Mouse (Mus musculus): ENCODE measurements around the gene Snx14.
"Not testable (repeated sequence)": the region's sequence is repeated elsewhere in the genome, so short reads cannot be mapped to it uniquely, and the experiment has no call there.

Gene Snx14

GRCm38 (mm10) chr9:88438555-88439237 lies at the start of gene Snx14:
Gene Snx14, minus strand, starts transcription at chr9:88438958.
- DNase-seq (ENCODE audit: low spot score), result peak; percentile 93

DNA sequence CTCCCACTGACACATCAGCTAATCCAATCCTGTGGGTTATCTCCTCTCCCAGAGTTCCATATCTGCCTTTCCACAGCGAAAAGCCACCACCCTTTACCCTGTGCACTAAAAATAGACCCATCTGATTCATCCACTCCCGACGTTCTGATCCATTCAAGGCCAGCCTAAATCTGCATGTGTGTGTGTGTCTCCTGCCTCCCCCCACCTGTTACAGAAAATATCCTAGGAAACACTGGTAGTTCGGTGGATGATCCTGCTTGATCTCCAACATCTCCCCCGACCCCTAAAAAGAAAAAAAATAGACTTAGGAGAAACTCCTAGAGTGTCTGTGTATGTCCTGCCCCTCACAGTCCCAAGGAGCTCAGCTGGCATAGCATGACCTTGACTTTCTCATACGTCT lies 45.8 kb upstream of the Snx14 start:
- no peak for DNase-seq (ENCODE audit: low spot score)

GRCm38 (mm10) chr9:88482829-88483396 lies 44.2 kb upstream of the Snx14 start:
- DNase-seq (ENCODE audit: low spot score), result peak; percentile 77

DNA sequence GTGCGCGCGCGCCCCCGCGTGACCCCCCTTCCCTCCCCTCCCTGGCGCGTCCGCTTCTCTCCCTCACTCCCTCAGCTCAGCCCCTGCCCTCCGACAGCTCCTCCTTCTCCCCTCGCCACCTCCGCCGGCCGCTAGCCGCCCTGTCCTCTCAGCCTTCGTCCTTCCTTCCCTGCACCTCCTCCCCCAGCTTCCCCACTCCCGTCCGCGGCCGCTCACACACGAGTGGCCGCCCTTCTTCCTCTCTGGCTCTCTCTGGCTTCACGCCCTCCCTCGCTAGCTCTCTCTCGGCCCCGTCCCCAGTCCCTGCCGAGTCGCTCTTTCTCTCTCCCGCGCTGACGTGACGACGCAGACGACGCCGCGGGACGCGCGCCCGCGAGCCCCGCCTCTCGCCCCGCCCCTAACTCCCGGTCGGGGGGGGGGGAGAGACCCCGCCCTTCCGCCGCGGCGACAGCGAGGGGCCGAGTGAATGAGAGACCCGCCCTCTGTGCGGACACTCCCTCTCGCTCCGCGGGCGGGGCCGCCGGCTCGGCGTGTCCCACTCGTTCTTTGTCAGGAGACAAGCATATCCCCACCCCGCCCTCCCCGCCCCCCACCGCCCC lies 43.6 kb upstream of the Snx14 start, which contains the start of gene Syncrip:
TSS of gene Syncrip (minus strand) at position 345 of the 599 bp plus-strand sequence.
- peak; percentile 92 for DNase-seq (ENCODE audit: low spot score)

DNA sequence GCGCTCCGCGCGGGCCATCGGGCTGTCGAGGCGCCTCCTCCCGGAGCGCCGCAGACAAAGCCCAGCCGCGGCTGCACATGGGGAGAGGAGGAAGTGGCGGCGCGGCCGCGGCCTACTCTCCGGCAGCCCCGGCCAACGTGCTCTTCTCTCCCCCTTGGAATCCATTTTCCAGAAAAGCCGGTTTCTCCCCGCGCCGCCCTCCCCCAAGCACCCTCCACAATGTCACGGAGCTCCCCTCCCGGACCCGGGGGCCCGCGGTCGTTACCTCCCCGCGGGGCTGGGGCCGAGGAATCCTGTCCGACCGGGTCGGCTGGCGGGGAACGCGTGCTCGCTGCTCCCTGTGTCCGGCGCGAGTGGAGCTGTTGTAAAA lies 43.0 kb upstream of the Snx14 start:
- DNase-seq (ENCODE audit: low spot score), result peak; percentile 9

DNA sequence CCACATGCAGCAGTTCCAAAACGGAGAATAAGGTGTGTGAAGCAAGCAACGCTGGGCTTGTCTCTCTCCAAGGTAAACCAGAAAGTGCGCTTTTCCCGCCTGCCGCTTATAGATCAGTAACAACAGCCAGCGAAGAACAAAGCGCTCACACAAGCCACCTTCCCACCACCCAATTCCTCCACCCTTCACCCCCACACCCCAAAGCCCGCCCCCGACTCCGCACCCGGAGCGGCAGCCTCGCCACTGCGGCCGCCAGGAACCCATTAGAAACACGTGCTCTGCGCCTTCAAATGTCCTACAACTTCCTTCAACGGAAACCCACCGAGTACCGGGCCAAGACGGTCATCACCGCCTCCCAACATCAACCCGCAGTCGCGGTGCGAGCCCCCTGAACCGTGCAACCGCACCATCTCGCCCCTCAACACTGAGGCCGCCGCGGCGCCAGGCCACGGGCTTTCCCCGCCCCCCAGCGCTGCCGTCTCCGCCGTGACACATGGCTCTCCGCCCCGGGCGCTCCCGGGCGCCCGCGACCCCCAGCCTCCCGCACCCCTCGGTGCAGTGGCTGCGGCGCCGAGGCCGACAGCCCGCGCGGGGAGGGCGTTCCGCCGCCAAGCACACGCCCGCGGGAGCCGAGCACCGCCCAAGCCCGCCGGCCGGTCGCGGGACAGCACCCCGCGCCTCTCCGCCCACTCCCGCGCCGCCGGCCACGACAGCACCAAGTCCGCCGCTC lies 42.5 kb upstream of the Snx14 start:
- DNase-seq (ENCODE audit: low spot score), result peak; percentile 40

- DNase-seq (ENCODE audit: low spot score), result peak; percentile 21
Measured at GRCm38 (mm10) chr9:88480120-88480519, 41.4 kb upstream of the Snx14 start.

DNA sequence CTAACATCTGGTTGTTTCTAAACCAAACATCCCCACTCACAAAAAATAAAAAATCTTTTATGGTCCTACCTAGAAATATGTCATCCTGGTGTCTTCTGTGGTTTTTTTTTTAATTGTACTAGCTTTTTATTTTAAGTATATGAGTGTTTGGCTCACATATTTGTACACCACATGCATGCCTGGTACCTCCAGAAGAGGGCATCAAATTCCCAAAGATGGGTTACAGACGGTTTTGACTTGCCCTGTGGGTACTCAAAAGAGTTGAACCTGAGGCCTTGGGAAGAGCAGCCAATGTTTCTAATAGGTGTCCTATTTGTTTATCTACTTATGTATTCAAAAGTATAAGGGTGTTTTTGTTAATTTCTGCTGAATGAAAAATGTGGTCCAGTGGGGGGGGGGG lies 37.4 kb upstream of the Snx14 start:
- no peak for DNase-seq (ENCODE audit: low spot score)

DNA sequence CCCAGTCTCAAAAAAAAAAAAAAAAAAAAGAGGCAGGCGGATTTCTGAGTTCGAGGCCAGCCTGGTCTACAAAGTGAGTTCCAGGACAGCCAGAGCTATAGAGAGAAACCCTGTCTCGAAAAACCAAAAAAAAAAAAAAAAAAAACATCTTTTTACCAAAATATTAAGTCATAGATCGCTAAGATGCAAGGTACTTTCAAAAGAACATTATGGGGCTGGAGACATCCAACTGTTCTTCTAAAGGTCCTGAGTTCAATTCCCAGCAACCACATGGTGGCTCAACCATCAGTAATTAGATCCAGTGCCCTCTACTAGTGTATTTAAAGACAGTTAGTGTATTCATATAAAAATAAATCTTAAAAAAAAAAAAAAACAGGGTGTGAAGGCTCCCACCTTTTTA lies 22.3 kb upstream of the Snx14 start:
- DNase-seq (ENCODE audit: low spot score), result not testable (repeated sequence)

DNA sequence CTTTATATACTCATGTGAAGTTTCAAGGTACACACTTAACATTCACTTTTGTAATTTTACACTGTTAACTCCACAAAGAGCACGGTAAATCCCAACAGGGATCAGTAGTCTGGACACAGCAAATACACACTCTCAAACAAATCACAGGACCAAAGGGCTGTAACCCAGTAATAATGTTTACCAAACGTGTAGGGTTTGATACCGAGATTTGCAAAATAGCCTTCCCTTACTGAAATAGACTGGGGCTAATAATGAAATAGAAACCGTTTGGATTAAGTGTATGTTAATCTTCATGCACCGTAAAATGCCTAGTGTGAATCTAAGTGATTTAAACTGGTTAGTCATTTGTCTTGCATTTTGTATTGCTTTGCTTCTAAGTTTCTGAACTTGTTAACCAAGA lies 1.2 kb upstream of the Snx14 start:
- DNase-seq (ENCODE audit: low spot score), result no peak

DNA sequence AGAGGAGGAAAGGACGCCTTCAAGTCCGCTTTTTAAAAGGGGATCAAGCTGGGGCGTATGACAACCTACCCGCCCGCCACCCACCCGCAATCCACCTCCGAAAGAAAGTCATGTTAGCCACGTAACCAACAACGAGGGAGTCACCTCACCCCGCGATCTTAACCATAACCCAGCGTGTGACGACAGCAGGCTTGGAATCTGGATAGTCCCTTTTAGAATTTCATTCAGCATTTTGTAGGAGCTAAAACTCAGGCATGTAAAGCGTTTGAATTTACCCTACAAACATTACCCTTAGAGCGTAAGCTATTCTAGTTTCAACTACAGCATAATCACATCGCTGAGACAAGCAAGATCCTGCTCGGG lies 461 bp upstream of the Snx14 start:
- DNase-seq (ENCODE audit: low spot score), result no peak

DNA sequence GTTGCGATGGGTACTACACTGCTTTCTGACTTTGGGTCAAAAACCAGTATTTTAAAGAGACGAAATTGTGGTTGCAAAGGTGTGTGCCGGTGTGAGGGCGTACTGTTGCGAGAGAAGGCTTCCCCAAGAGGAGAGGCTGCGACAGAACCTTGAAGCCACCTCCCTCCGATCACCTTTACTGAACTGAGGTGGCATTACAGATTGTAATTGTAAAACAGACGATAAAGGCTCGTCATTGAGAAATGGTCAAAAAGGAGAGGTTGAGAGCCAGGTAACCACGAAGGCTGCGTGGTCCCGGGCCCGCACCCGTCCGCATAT lies 562 bp downstream of the Snx14 start:
- no peak for DNase-seq (ENCODE audit: low spot score)

- DNase-seq (ENCODE audit: low spot score), result no peak
Measured at GRCm38 (mm10) chr9:88437342-88438236, 1.2 kb downstream of the Snx14 start.

GRCm38 (mm10) chr9:88424356-88424755 lies 14.4 kb downstream of the Snx14 start:
- DNase-seq (ENCODE audit: low spot score), result no peak

- DNase-seq (ENCODE audit: low spot score), result no peak
Measured at GRCm38 (mm10) chr9:88422428-88422827, 16.3 kb downstream of the Snx14 start.

DNA sequence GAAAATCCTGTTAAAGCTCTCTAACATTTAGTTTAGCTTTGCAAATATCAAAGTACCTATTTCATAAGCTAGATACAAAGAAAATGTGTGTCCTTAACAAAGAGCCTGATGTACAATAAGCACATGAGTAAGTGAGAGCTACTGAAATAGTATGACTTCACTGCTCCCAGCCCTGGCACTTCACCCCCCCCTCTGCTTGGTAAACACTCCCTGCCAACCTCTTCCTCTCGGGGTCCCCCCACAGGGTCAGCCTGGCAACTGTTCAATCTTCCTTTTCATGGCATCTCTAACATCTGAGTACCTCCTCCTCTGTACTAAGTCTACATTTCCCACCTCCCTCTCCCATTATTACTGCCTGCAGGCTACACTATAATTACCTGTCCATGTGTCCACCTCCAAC lies 22.0 kb downstream of the Snx14 start:
- no peak for DNase-seq (ENCODE audit: low spot score)

DNA sequence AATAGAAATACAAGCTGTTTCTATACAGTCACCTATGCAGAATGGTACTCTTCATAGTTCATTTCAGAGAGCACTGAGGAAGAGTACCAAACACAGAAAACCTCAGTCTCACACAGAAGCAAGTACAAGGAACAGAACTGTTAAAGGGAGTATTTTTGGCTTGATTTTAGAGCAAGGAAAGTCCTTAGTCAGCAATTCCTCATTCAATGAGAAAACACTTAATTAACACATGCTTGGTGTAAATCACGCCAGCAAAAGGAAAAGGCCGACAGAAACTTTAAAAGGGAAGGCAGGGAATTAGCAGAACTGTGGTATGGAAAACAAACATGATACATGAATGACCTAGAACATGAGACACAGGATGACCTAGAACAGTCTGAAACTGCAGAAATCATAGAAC lies 28.8 kb downstream of the Snx14 start:
- no peak for DNase-seq (ENCODE audit: low spot score)

- no peak for DNase-seq (ENCODE audit: low spot score)
Measured at GRCm38 (mm10) chr9:88404515-88404914, 34.2 kb downstream of the Snx14 start.

- peak; percentile 30 for DNase-seq (ENCODE audit: low spot score)
Measured at GRCm38 (mm10) chr9:88404088-88404487, 34.7 kb downstream of the Snx14 start.

DNA sequence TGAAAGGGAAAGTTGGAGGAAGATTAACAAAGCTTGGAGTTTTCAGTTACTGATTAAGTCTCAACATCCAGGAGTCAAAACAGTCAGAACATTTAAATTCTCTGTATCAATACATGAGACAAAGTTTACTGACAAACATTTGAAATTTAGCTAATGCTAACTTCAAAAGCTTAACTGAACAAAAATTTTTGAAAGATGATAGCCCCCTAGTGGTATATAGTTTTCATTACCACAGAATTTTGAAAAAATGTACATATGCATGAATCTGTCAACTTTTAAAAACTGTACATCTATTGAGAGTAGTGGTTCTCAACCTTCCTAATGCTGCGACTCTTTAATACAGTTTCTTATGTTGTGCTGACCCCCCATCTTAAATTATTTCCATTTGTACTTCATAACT lies 40.3 kb downstream of the Snx14 start:
- DNase-seq (ENCODE audit: low spot score), result no peak

DNA sequence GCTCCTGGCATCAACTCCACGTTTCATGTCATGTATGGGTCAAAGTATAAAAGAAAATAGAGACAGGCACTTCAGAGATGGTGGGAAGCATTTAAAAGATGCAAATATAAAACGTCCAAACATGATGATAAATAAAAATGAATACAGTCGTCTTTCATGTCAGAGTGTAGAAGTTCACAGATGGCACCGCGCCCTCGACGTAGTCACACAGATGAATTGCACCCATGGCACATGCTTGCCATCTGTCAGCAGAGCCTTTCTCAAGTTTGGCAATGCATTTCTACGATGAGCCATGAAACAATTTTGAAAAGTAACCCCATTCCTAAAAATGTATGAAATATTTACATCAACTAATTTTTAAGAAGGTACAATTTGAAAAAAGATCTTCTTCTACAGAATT lies 43.9 kb downstream of the Snx14 start:
- no peak for DNase-seq (ENCODE audit: low spot score)

- peak; percentile 21 for DNase-seq (ENCODE audit: low spot score)
Measured at GRCm38 (mm10) chr9:88388826-88389225, 49.9 kb downstream of the Snx14 start.

All from embryo, embryonic 10 days (tissue).